ENCODE assay signal across 19 mouse cellular contexts in genomic region chr1:89117062-89117461, GRCm38 (mm10). TPM values are rescaled to one million over a fixed set of nuclear protein-coding genes. Genes with fewer than 3 reads are reported as not detected.
A peak's percentile ranks its signal among the peaks of the same experiment; 100 is the strongest.
DNase-seq lines count a peak whose midpoint lies in the region; TF ChIP-seq lines count a peak whose summit lies in the region.
"Had no signal": no experiment of that assay in that cellular context is flagged by ENCODE, and none has a peak within 500 bp of the region (broad histone marks: within the 10 kb centered on the region; RNA-seq: fewer than 3 reads in every experiment).

No protein-coding gene starts in this region.

- H3K36me3 ChIP-seq in limb, embryonic 10.5 days = peaks cover 10% of the 10 kb centered on the region
- H3K36me3 ChIP-seq: intestine, embryonic 15.5 days; kidney, embryonic 15.5 days; liver, embryonic 15.5 days; midbrain, embryonic 13.5 days had no signal

- DNase-seq in gastrocnemius, postnatal 14 days = peak; percentile 48
- DNase-seq in gastrocnemius, postnatal 36 days = no peak
- DNase-seq in left cerebral cortex, postnatal 4 days = peak; percentile 51
- no peak for DNase-seq in left cerebral cortex, adult 2 months (ENCODE audit: extremely low spot score in 1 of 2, low spot score in 2 of 2)
- no peak for DNase-seq in limb, embryonic 10.5 days (ENCODE audit: low spot score)
- peak; percentile 21 for DNase-seq in retina, postnatal 7 days (ENCODE audit: low read depth, low spot score)
- DNase-seq in neural tube, embryonic 10.5 days (ENCODE audit: extremely low spot score, low spot score) = no peak
- DNase-seq: adrenal gland, adult 8-10 months; forebrain, postnatal 0 days; gastrocnemius, postnatal 10 days; heart, postnatal 10 days; layer of hippocampus, postnatal 36 days; right cerebral cortex, postnatal 4 days; thymus, adult 18-20 months had no signal

- no peak overlapping the region for H3K4me3 ChIP-seq in left cerebral cortex, adult 2 months
- no peak overlapping the region for H3K4me3 ChIP-seq in limb, embryonic 10.5 days
- H3K4me3 ChIP-seq: intestine, embryonic 15.5 days; kidney, embryonic 15.5 days; liver, embryonic 15.5 days; midbrain, embryonic 13.5 days had no signal

- no peaks in the 10 kb centered on the region for H3K9me3 ChIP-seq in limb, embryonic 10.5 days (replicated peaks)
- H3K9me3 ChIP-seq: intestine, embryonic 15.5 days; kidney, embryonic 15.5 days; liver, embryonic 15.5 days; midbrain, embryonic 13.5 days had no signal

- no peak for TF ChIP-seq CTCF in left cerebral cortex, adult 2 months (IDR thresholded peaks at IDR 0.05)

- 83% methylated on average over 5 of the region's 5 CpGs for WGBS in limb, embryonic 10.5 days

- no peak overlapping the region for H3K27ac ChIP-seq in left cerebral cortex, adult 2 months
- H3K27ac ChIP-seq in limb, embryonic 10.5 days = peak overlapping the region; percentile 50; the same call in 1 of the 2 replicates
- H3K27ac ChIP-seq: intestine, embryonic 15.5 days; kidney, embryonic 15.5 days; liver, embryonic 15.5 days; midbrain, embryonic 13.5 days had no signal

- peaks cover 25% of the 10 kb centered on the region for H3K4me1 ChIP-seq in limb, embryonic 10.5 days
- H3K4me1 ChIP-seq: liver, embryonic 15.5 days had no signal

- H3K27me3 ChIP-seq in limb, embryonic 10.5 days (ENCODE audit: low read depth, poor library complexity, severe bottlenecking) = no peaks in the 10 kb centered on the region
- H3K27me3 ChIP-seq: intestine, embryonic 15.5 days; kidney, embryonic 15.5 days; liver, embryonic 15.5 days; midbrain, embryonic 13.5 days had no signal

- intact Hi-C loops in gastrocnemius, postnatal 14 days (cut with DNase I; ENCODE audit: low total_unique reads) = no loop called here
- intact Hi-C loops in gastrocnemius, postnatal 36 days (cut with DNase I) = no loop called here
- intact Hi-C loops in left cerebral cortex, postnatal 4 days (cut with DNase I) = no loop called here
- intact Hi-C loops in left cerebral cortex, adult 2 months (cut with DNase I) = no loop called here

RNA-seq across cellular contexts. Expression of gene Sh3bp4, which starts 46.8 kb away (rescaled TPM):
- 1 to 10 TPM; 5.1 to 6.9 TPM for total RNA-seq in gastrocnemius, postnatal 14 days (2021)
- 1 to 10 TPM; 2.6 TPM for total RNA-seq in gastrocnemius, postnatal 36 days (2021)
- total RNA-seq in left cerebral cortex, postnatal 4 days (2021) = 10 to 100 TPM; 25.4 to 26.1 TPM
- 10 to 100 TPM; 15.6 to 19.5 TPM for total RNA-seq in left cerebral cortex, adult 2 months (2021)
- 25.9 and 26.9 TPM in 2 replicates for polyA plus RNA-seq in limb, embryonic 10.5 days (2016; fragmentation: Nextera tagmentation; extraction: Ambion mirVana)
- total RNA-seq: MEL had no signal

Comparison
In these comparisons a context has a peak if more than half of its experiments do, and no peak if none do; other contexts are left out.
1. DNase-seq: peak in gastrocnemius, postnatal 14 days (single experiment), left cerebral cortex, postnatal 4 days (single experiment) and retina, postnatal 7 days (single experiment); none in gastrocnemius, postnatal 36 days (0 of 2), left cerebral cortex, adult 2 months (0 of 2), limb, embryonic 10.5 days (single experiment) and neural tube, embryonic 10.5 days (single experiment).